Mouse (Mus musculus) embryonic facial prominence, embryonic 14.5 days (tissue): ENCODE measurements around the gene Eif3c. TPM values are rescaled to one million over a fixed set of nuclear protein-coding genes. Genes with fewer than 3 reads are reported as not detected.

ENCODE experiments used
- ATAC-seq: fragments of 200-750 bp; cut with Nextera tagmentation; 2 replicates; pipeline ENCODE4 v1.8.0; 2017; ENCODE audit warnings: low read depth, moderate number of reproducible peaks, moderate TSS enrichment
- DNase-seq: peaks from one replicate; pipeline ENCODE4 v3.0.0-alpha.2; 2015; ENCODE audit warnings: low spot score
- H3K27ac ChIP-seq: fragments of 300-500 bp; sonication (generic); replicated peaks from 2 replicates; pipeline ENCODE4 v1.5.1; 2014; ENCODE audit warnings: low read depth, mild to moderate bottlenecking, low read length, moderate library complexity
- H3K27me3 ChIP-seq: fragments of 300-500 bp; sonication (generic); replicated peaks from 2 replicates; pipeline ENCODE4 v1.6.1; 2014; ENCODE audit warnings: low read length; ENCODE audit not compliant: control insufficient read depth, insufficient read depth
- H3K36me3 ChIP-seq: fragments of 300-500 bp; sonication (generic); 2 replicates; pipeline ENCODE4 v1.6.1; 2014; ENCODE audit warnings: low read length, mixed read lengths; ENCODE audit not compliant: control insufficient read depth, insufficient read depth
- H3K4me1 ChIP-seq: fragments of 300-500 bp; sonication (generic); 2 replicates; pipeline ENCODE4 v1.6.1; 2014; ENCODE audit warnings: antibody characterized with exemption, low read length; ENCODE audit not compliant: control insufficient read depth, insufficient read depth
- H3K4me2 ChIP-seq: fragments of 300-500 bp; sonication (generic); 2 replicates; pipeline ENCODE4 v1.6.1; 2014; ENCODE audit warnings: low read depth, mild to moderate bottlenecking, low read length, moderate library complexity, mixed read lengths
- H3K4me3 ChIP-seq: fragments of 300-500 bp; sonication (generic); 2 replicates; pipeline ENCODE4 v1.5.1; 2014; ENCODE audit warnings: low read depth, mild to moderate bottlenecking, low read length
- H3K9ac ChIP-seq: fragments of 300-500 bp; sonication (generic); 2 replicates; pipeline ENCODE4 v1.6.1; 2014; ENCODE audit warnings: low read depth, mild to moderate bottlenecking, low read length, moderate library complexity, mixed read lengths
- H3K9me3 ChIP-seq: fragments of 300-500 bp; sonication (generic); 2 replicates; pipeline ENCODE4 v1.6.1; 2016; ENCODE audit warnings: low read length; ENCODE audit not compliant: control insufficient read depth
- WGBS: fragments of 180-500 bp; shearing (Covaris S2); extraction: QIAGEN DNeasy Blood & Tissue Kit; methylation state at CpG from one replicate; pipeline ENCODE4 v1.1.7; 2014; 5-methylcytosine and 5-hydroxymethylcytosine counted together
- polyA plus RNA-seq: library from polyadenylated mRNA; unstranded; fragments of >200 nt; fragmentation: Nextera tagmentation; extraction: Ambion mirVana; gene quantifications from 2 replicates; pipeline ENCODE4 v1.2.1, GENCODE M21; 2014

The Eif3c gene
- polyA plus RNA-seq, 1 experiment from 2014 or later: 167 TPM

- DNase-seq (peak; percentile 60), ATAC-seq (no peak)
- H3K36me3 ChIP-seq: no peaks in the 10 kb centered on the region
- WGBS: 52% methylated on average over 5 of the region's 5 CpGs
- H3K9ac ChIP-seq: no peak overlapping the region
- H3K27me3 ChIP-seq: peaks cover 18% of the 10 kb centered on the region
- no peak overlapping the region for H3K27ac ChIP-seq
- H3K4me2 ChIP-seq: no peak overlapping the region
- H3K4me1 ChIP-seq: no peaks in the 10 kb centered on the region
- H3K9me3 ChIP-seq: no peaks in the 10 kb centered on the region
- H3K4me3 ChIP-seq: no peak overlapping the region
These were observed 28.2 kb downstream of the Eif3c start for GRCm38 (mm10) chr7:126537820-126538585.

- Histone ChIP-seq H3K27ac (no peak overlapping the region), H3K4me2 (peak overlapping the region; percentile 83), H3K4me1 (no peaks in the 10 kb centered on the region), H3K9ac (peak overlapping the region; percentile 56), H3K27me3 (peaks cover 18% of the 10 kb centered on the region), H3K9me3 (no peaks in the 10 kb centered on the region), H3K36me3 (no peaks in the 10 kb centered on the region), H3K4me3 (peak overlapping the region; percentile 43)
- DNase-seq: peak; percentile 8
- 63% methylated on average over 9 of the region's 9 CpGs for WGBS
- no peak for ATAC-seq
These were observed 29.7 kb downstream of the Eif3c start for GRCm38 (mm10) chr7:126536466-126536865.

- peak; percentile 6 for DNase-seq
- Histone ChIP-seq H3K4me2 (peak overlapping the region; percentile 83), H3K4me1 (no peaks in the 10 kb centered on the region), H3K4me3 (peak overlapping the region; percentile 43), H3K36me3 (no peaks in the 10 kb centered on the region), H3K9me3 (no peaks in the 10 kb centered on the region), H3K27ac (no peak overlapping the region), H3K9ac (peak overlapping the region; percentile 56), H3K27me3 (peaks cover 18% of the 10 kb centered on the region)
- 2% methylated on average over 28 of the region's 28 CpGs for WGBS
- no peak for ATAC-seq
These were observed 30.4 kb downstream of the Eif3c start for GRCm38 (mm10) chr7:126535766-126536165.

GRCm38 (mm10) chr7:126533434-126533833 lies 32.8 kb downstream of the Eif3c start:
- DNase-seq (no peak), ATAC-seq (no peak)
- no peaks in the 10 kb centered on the region for H3K36me3 ChIP-seq
- 47% methylated on average over 1 of the region's 1 CpGs for WGBS
- H3K4me1 ChIP-seq: no peaks in the 10 kb centered on the region
- peaks cover 18% of the 10 kb centered on the region for H3K27me3 ChIP-seq
- no peaks in the 10 kb centered on the region for H3K9me3 ChIP-seq
- no peak overlapping the region for H3K9ac ChIP-seq
- H3K4me2 ChIP-seq: no peak overlapping the region
- no peak overlapping the region for H3K27ac ChIP-seq
- H3K4me3 ChIP-seq: no peak overlapping the region

- no peaks in the 10 kb centered on the region for H3K36me3 ChIP-seq
- DNase-seq: peak; percentile 81
- H3K4me1 ChIP-seq: no peaks in the 10 kb centered on the region
- no peak overlapping the region for H3K4me2 ChIP-seq
- no peak overlapping the region for H3K4me3 ChIP-seq
- no peaks in the 10 kb centered on the region for H3K27me3 ChIP-seq
- H3K27ac ChIP-seq: 0 out of 2 replicates have a peak overlapping the region, but pooled peaks have one; percentile 25
- H3K9me3 ChIP-seq: no peaks in the 10 kb centered on the region
- H3K9ac ChIP-seq: peak overlapping the region; percentile 55
- ATAC-seq: no peak; the same call in 1 of the 2 replicates
- 7% methylated on average over 1 of the region's 1 CpGs for WGBS
These were observed 38.0 kb downstream of the Eif3c start for GRCm38 (mm10) chr7:126528166-126528577.

GRCm38 (mm10) chr7:126523316-126523715 lies 42.9 kb downstream of the Eif3c start:
- WGBS: 78% methylated on average over 3 of the region's 3 CpGs
- no peaks in the 10 kb centered on the region for H3K9me3 ChIP-seq
- DNase-seq: no peak
- no peak overlapping the region for H3K27ac ChIP-seq
- no peaks in the 10 kb centered on the region for H3K27me3 ChIP-seq
- no peak overlapping the region for H3K4me3 ChIP-seq
- H3K4me1 ChIP-seq: no peaks in the 10 kb centered on the region
- no peak for ATAC-seq
- no peaks in the 10 kb centered on the region for H3K36me3 ChIP-seq
- no peak overlapping the region for H3K4me2 ChIP-seq
- H3K9ac ChIP-seq: no peak overlapping the region

GRCm38 (mm10) chr7:126519513-126519912 lies 46.7 kb downstream of the Eif3c start:
- Histone ChIP-seq H3K36me3 (no peaks in the 10 kb centered on the region), H3K9me3 (no peaks in the 10 kb centered on the region), H3K4me2 (no peak overlapping the region), H3K9ac (no peak overlapping the region), H3K4me1 (no peaks in the 10 kb centered on the region), H3K27me3 (no peaks in the 10 kb centered on the region), H3K27ac (no peak overlapping the region), H3K4me3 (no peak overlapping the region)
- ATAC-seq: no peak; the same call in 1 of the 2 replicates
- DNase-seq: peak; percentile 18
- 62% methylated on average over 2 of the region's 2 CpGs for WGBS

GRCm38 (mm10) chr7:126518261-126518941 lies 47.8 kb downstream of the Eif3c start:
- 87% methylated on average over 5 of the region's 5 CpGs for WGBS
- Histone ChIP-seq H3K27ac (no peak overlapping the region), H3K4me3 (no peak overlapping the region), H3K9me3 (no peaks in the 10 kb centered on the region), H3K4me2 (no peak overlapping the region), H3K27me3 (no peaks in the 10 kb centered on the region), H3K36me3 (no peaks in the 10 kb centered on the region), H3K4me1 (no peaks in the 10 kb centered on the region), H3K9ac (no peak overlapping the region)
- ATAC-seq (no peak), DNase-seq (no peak)
